Mouse (Mus musculus): Measurements from ENCODE around the gene Taar7d. TPM values are rescaled to one million over a fixed set of nuclear protein-coding genes. Genes with fewer than 3 reads are reported as not detected.

Gene Taar7d
- not detected for total RNA-seq (2023)

GRCm38 (mm10) chr10:24026922-24027321, at the start of gene Taar7d:
Gene Taar7d (plus strand): TSS chr10:24027222.

GRCm38 (mm10) chr10:23985546-23985945, 41.5 kb upstream of the Taar7d start, which contains the start of gene Taar6:
Gene Taar6 (minus strand): TSS chr10:23985646.

GRCm38 (mm10) chr10:23993381-23993780, 33.6 kb upstream of the Taar7d start, which contains the start of gene Taar7a:
Gene Taar7a (minus strand): TSS chr10:23993481.

GRCm38 (mm10) chr10:23999639-24000038, 27.4 kb upstream of the Taar7d start, which contains the start of gene Taar7b:
Gene Taar7b (plus strand): TSS chr10:23999939.

GRCm38 (mm10) chr10:24037314-24037713, 10.3 kb downstream of the Taar7d start, which contains the start of gene Taar7e:
Gene Taar7e (plus strand): TSS chr10:24037614.

GRCm38 (mm10) chr10:24049210-24049609, 22.2 kb downstream of the Taar7d start, which contains the start of gene Taar7f:
Gene Taar7f (plus strand): TSS chr10:24049510.

GRCm38 (mm10) chr10:24076200-24076599, 49.2 kb downstream of the Taar7d start, which contains the start of gene Taar8a:
Gene Taar8a (plus strand): TSS chr10:24076500.

Other genes starting within 250 kb of the Taar7d start
- 901 TPM for gene Rps12, start 239.9 kb upstream of the Taar7d start, total RNA-seq (2023)
- not detected for gene Slc18b1, start 230.2 kb upstream of the Taar7d start, total RNA-seq (2023)
- gene Vnn3, start 175.8 kb upstream of the Taar7d start, total RNA-seq (2023), result 0.32 TPM
- gene Vnn1, start 132.5 kb upstream of the Taar7d start, total RNA-seq (2023), result not detected
- not detected for gene Taar1, start 106.9 kb upstream of the Taar7d start, total RNA-seq (2023)
- gene Taar2, start 88.7 kb upstream of the Taar7d start, total RNA-seq (2023), result not detected
- gene Taar3, start 77.7 kb upstream of the Taar7d start, total RNA-seq (2023), result not detected
- not detected for gene Taar4, start 66.7 kb upstream of the Taar7d start, total RNA-seq (2023)
- not detected for gene Taar5, start 56.5 kb upstream of the Taar7d start, total RNA-seq (2023)
- gene Taar6, start 41.6 kb upstream of the Taar7d start, total RNA-seq (2023), result not detected
- not detected for gene Taar7a, start 33.7 kb upstream of the Taar7d start, total RNA-seq (2023)
- not detected for gene Taar7b, start 27.3 kb upstream of the Taar7d start, total RNA-seq (2023)
- not detected for gene Taar7e, start 10.4 kb downstream of the Taar7d start, total RNA-seq (2023)
- not detected for gene Taar7f, start 22.3 kb downstream of the Taar7d start, total RNA-seq (2023)
- not detected for gene Taar8a, start 49.3 kb downstream of the Taar7d start, total RNA-seq (2023)
- not detected for gene Taar8b, start 65.1 kb downstream of the Taar7d start, total RNA-seq (2023)
- gene Taar8c, start 74.7 kb downstream of the Taar7d start, total RNA-seq (2023), result not detected
- gene Taar9, start 82.3 kb downstream of the Taar7d start, total RNA-seq (2023), result not detected
- gene Stx7, start 122.1 kb downstream of the Taar7d start, total RNA-seq (2023), result 29.5 TPM
- gene Moxd1, start 196.3 kb downstream of the Taar7d start, total RNA-seq (2023), result not detected